Mouse (Mus musculus) liver, embryonic 16.5 days (tissue): Measurements from ENCODE around the gene Msmo1. TPM values are rescaled to one million over a fixed set of nuclear protein-coding genes. Genes with fewer than 3 reads are reported as not detected.
A peak's percentile ranks its signal among the peaks of the same experiment; 100 is the strongest.

Experiments used
- ATAC-seq: fragments of 200-750 bp; cut with Nextera tagmentation; 2 replicates; pipeline ENCODE4 v1.8.0; 2017; ENCODE audit warnings: low read depth, mild to moderate bottlenecking, moderate number of reproducible peaks, moderate library complexity
- H3K27ac ChIP-seq: fragments of 300-500 bp; sonication (generic); 2 replicates; pipeline ENCODE4 v1.5.1; 2014; ENCODE audit warnings: mild to moderate bottlenecking, low read length
- H3K27me3 ChIP-seq: fragments of 300-500 bp; sonication (generic); 2 replicates; pipeline ENCODE4 v1.6.1; 2014; ENCODE audit warnings: low read depth, low read length, mixed read lengths; ENCODE audit not compliant: control insufficient read depth, insufficient read depth
- H3K36me3 ChIP-seq: fragments of 300-500 bp; sonication (generic); 2 replicates; pipeline ENCODE4 v1.6.1; 2014; ENCODE audit warnings: mild to moderate bottlenecking; ENCODE audit not compliant: control insufficient read depth, insufficient read depth
- H3K4me1 ChIP-seq: fragments of 300-500 bp; sonication (generic); 2 replicates; pipeline ENCODE4 v1.6.1; 2014; ENCODE audit warnings: low read depth, low read length, mixed read lengths; ENCODE audit not compliant: control insufficient read depth
- H3K4me2 ChIP-seq: fragments of 300-500 bp; sonication (generic); 2 replicates; pipeline ENCODE4 v1.6.1; 2014; ENCODE audit warnings: low read depth, low read length, mixed read lengths
- H3K4me3 ChIP-seq: fragments of 300-500 bp; sonication (generic); 2 replicates; pipeline ENCODE4 v1.5.1; 2014; ENCODE audit warnings: low read depth, mild to moderate bottlenecking, low read length
- H3K9ac ChIP-seq: fragments of 300-500 bp; sonication (generic); 2 replicates; pipeline ENCODE4 v1.6.1; 2014; ENCODE audit warnings: low read depth, low read length
- H3K9me3 ChIP-seq: fragments of 300-500 bp; sonication (generic); replicated peaks from 2 replicates; pipeline ENCODE4 v1.6.1; 2016; ENCODE audit warnings: low read length; ENCODE audit not compliant: control insufficient read depth
- WGBS: fragments of 180-500 bp; shearing (Covaris S2); extraction: QIAGEN DNeasy Blood & Tissue Kit; methylation state at CpG from one replicate; pipeline ENCODE4 v1.1.7; 2014; ENCODE audit not compliant: insufficient replicate concordance; 5-methylcytosine and 5-hydroxymethylcytosine counted together
- polyA plus RNA-seq: library from polyadenylated mRNA; unstranded; fragments of >200 nt; fragmentation: Nextera tagmentation; extraction: Ambion mirVana; gene quantifications from 2 replicates; pipeline ENCODE4 v1.2.1, GENCODE M21; 2015

The Msmo1 gene
- polyA plus RNA-seq, 1 experiment from 2014 or later = 111 TPM

- Histone ChIP-seq H3K36me3 (peaks cover 2% of the 10 kb centered on the region; the same call in 1 of the 2 replicates), H3K27me3 (no peaks in the 10 kb centered on the region), H3K9ac (peak overlapping the region; percentile 76), H3K4me3 (peak overlapping the region; percentile 82), H3K4me1 (peaks cover 14% of the 10 kb centered on the region), H3K4me2 (peak overlapping the region; percentile 90), H3K9me3 (no peaks in the 10 kb centered on the region), H3K27ac (peak overlapping the region; percentile 74)
- no peak for ATAC-seq
- WGBS = 13% methylated on average over 9 of the region's 9 CpGs
Observed at GRCm38 (mm10) chr8:64732596-64732995, 996 bp downstream of the Msmo1 start.

- no peak overlapping the region for H3K4me2 ChIP-seq
- no peak for ATAC-seq
- H3K27me3 ChIP-seq = no peaks in the 10 kb centered on the region
- 62% methylated on average over 7 of the region's 7 CpGs for WGBS
- H3K9ac ChIP-seq = no peak overlapping the region
- no peak overlapping the region for H3K4me3 ChIP-seq
- H3K36me3 ChIP-seq = peaks cover 2% of the 10 kb centered on the region
- H3K9me3 ChIP-seq = no peaks in the 10 kb centered on the region
- peaks cover 9% of the 10 kb centered on the region for H3K4me1 ChIP-seq
- H3K27ac ChIP-seq = no peak overlapping the region
Observed at GRCm38 (mm10) chr8:64728156-64728555, 5.4 kb downstream of the Msmo1 start.

GRCm38 (mm10) chr8:64726190-64726695, 7.3 kb downstream of the Msmo1 start:
- Histone ChIP-seq H3K9me3 (no peaks in the 10 kb centered on the region), H3K36me3 (peaks cover 6% of the 10 kb centered on the region), H3K4me3 (no peak overlapping the region), H3K27me3 (no peaks in the 10 kb centered on the region), H3K9ac (no peak overlapping the region), H3K4me1 (no peaks in the 10 kb centered on the region; the same call in 1 of the 2 replicates), H3K27ac (no peak overlapping the region), H3K4me2 (no peak overlapping the region)
- 50% methylated on average over 4 of the region's 4 CpGs for WGBS
- no peak for ATAC-seq

DNA sequence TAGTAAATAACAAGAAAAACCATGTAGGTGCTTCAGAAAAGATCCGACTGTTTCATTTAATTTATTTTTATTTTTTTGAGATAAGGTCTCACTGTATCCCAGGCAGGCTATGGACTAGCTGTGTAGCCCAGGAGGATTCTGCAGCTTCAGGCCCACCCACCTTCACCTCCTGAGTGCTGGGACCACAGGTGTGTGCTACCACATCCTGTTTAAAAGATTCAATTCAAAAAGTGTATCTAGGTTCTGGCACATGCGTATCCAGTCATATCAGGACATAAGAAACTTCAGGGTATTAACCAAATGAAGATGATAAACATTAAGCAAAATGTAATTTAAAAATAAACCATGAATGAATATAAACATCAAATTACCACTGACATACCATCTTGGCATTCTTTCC, 10.4 kb downstream of the Msmo1 start:
- no peak for ATAC-seq
- 81% methylated on average over 2 of the region's 2 CpGs for WGBS
- Histone ChIP-seq H3K4me3 (no peak overlapping the region), H3K27ac (no peak overlapping the region), H3K27me3 (no peaks in the 10 kb centered on the region), H3K9ac (no peak overlapping the region), H3K9me3 (no peaks in the 10 kb centered on the region), H3K36me3 (peaks cover 14% of the 10 kb centered on the region), H3K4me1 (no peaks in the 10 kb centered on the region), H3K4me2 (no peak overlapping the region)

GRCm38 (mm10) chr8:64717868-64718267, 15.7 kb downstream of the Msmo1 start:
- H3K9ac ChIP-seq = no peak overlapping the region
- WGBS = 72% methylated on average over 7 of the region's 7 CpGs
- no peaks in the 10 kb centered on the region for H3K27me3 ChIP-seq
- H3K4me3 ChIP-seq = no peak overlapping the region
- no peaks in the 10 kb centered on the region for H3K4me1 ChIP-seq
- ATAC-seq = no peak
- no peak overlapping the region for H3K27ac ChIP-seq
- H3K9me3 ChIP-seq = no peaks in the 10 kb centered on the region
- H3K36me3 ChIP-seq = peaks cover 17% of the 10 kb centered on the region
- H3K4me2 ChIP-seq = no peak overlapping the region

DNA sequence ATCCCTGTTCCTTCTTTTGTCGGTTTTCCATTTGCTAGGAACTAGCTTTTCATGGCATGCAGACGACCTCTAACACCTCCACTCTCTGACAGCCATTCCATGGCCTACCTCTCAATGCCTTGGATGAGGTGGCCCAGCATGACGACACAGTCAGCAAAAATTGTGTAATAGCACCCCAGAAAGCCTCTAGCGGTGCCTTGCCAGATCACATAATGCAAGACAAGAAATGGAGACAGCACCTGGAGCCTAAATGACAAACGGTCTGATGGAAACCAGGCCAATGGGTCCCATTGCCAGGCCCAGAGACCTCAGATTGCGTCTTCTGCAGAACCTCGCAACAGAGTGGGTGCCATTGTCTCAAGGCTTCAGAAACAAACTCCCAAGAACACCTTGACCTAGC, 21.1 kb downstream of the Msmo1 start:
- Histone ChIP-seq H3K27ac (no peak overlapping the region), H3K27me3 (no peaks in the 10 kb centered on the region), H3K9me3 (no peaks in the 10 kb centered on the region), H3K9ac (no peak overlapping the region), H3K4me3 (no peak overlapping the region), H3K4me2 (no peak overlapping the region), H3K4me1 (no peaks in the 10 kb centered on the region), H3K36me3 (no peaks in the 10 kb centered on the region)
- ATAC-seq = no peak
- 64% methylated on average over 7 of the region's 7 CpGs for WGBS

DNA sequence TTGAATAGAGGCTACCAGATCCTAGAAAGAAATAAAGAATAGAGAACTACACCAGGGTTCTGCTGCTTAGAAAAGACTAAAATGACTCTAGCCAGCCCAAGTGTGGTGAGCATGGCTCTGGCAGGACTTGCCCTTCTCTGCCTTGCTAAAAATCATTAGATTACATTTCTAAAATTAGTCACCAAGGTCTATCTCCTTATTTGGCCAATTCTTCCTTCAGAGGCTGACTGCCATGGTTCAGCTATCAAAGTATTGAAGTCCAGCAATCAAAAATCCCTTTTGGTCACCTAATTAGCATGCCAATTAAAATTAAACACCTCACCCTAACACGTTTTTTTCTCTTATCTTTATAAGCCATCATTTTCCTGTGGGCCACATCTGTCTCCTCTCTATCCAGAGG, 22.0 kb downstream of the Msmo1 start:
- Histone ChIP-seq H3K27me3 (no peaks in the 10 kb centered on the region), H3K4me2 (no peak overlapping the region), H3K9ac (no peak overlapping the region), H3K9me3 (no peaks in the 10 kb centered on the region), H3K4me3 (no peak overlapping the region), H3K4me1 (no peaks in the 10 kb centered on the region), H3K27ac (no peak overlapping the region), H3K36me3 (no peaks in the 10 kb centered on the region)
- no peak for ATAC-seq
- WGBS = 15% methylated on average over 1 of the region's 1 CpGs

GRCm38 (mm10) chr8:64707481-64707880, 26.1 kb downstream of the Msmo1 start:
- Histone ChIP-seq H3K4me2 (no peak overlapping the region), H3K4me1 (no peaks in the 10 kb centered on the region), H3K9ac (no peak overlapping the region), H3K4me3 (no peak overlapping the region), H3K27me3 (no peaks in the 10 kb centered on the region), H3K27ac (no peak overlapping the region), H3K36me3 (no peaks in the 10 kb centered on the region), H3K9me3 (no peaks in the 10 kb centered on the region)
- no peak for ATAC-seq

- Histone ChIP-seq H3K9ac (no peak overlapping the region), H3K27me3 (no peaks in the 10 kb centered on the region), H3K4me2 (no peak overlapping the region), H3K4me3 (no peak overlapping the region), H3K9me3 (no peaks in the 10 kb centered on the region), H3K27ac (no peak overlapping the region), H3K36me3 (no peaks in the 10 kb centered on the region), H3K4me1 (no peaks in the 10 kb centered on the region)
- 54% methylated on average over 1 of the region's 1 CpGs for WGBS
- no peak for ATAC-seq
Observed at GRCm38 (mm10) chr8:64703191-64703590, 30.4 kb downstream of the Msmo1 start.
